Mouse (Mus musculus): ENCODE results near the gene Gphn.

Gene Gphn

DNA sequence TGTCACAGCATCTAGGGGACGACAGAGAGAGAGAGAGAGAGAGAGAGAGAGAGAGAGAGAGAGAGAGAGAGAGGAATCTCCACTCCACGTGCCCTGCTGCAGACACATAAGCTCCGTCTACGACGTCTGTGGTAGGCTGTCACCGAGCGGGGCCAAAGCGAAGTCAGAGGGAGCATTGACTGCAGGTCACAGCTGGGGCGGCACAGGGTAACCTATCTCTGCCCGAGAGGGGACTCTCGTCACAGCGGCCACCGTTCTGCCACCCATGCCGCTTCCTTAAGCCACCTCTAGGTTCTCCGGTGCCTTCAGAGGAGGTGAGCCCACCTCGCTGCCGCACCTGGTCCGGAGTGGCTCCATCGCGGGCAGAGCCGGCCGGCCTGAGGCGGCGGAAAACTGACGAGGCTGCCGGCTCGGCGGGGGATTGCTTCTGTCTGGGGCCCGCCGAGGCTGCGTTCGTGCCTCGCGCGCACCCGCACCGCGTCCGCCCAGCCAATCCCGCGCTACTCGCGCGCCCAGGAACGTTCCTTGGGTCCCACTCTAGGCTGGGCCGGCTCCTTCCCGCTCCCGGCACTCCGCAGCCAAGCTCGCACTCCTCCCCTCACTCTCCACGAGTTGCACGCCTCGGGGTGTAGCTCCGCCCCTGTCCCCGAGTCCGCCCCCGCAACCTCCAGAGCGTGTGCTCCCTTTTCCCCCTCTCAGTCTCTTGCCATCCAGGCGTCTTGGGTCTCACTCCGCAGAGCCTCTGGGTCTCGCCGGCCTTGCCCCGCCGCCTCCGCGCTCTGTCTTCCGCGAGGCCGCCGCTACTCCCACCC is at the start of gene Gphn:
Gene Gphn (plus strand): TSS at position 673 of the 812 bp plus-strand sequence.
- peak; percentile 89 to 96 for DNase-seq

- no peak for DNase-seq
Observed at GRCm38 (mm10) chr12:78181452-78181851, 44.7 kb upstream of the Gphn start.

DNA sequence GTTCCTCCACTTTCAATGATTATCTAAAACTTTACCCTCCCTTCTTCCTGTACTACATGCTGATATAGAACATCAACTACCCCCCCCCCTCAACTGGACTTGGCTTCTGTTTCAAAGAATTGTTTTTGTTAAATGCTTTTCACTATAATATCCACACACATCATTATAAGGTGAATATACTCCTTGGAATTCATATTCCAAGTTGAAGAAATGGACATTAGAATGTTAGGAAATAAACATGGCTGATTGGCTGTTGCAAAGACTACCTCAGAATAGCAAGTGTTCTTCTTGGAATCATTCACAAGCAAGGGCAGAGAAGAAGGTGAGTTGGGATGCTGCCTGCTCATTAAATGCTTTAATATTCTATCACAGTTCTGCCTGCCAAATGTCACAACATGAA is 32.2 kb upstream of the Gphn start, which contains the start of gene Gm6657:
Gene Gm6657 (plus strand): TSS at position 301 of the 400 bp plus-strand sequence.
- DNase-seq, result no peak

GRCm38 (mm10) chr12:78195368-78195767 is 30.8 kb upstream of the Gphn start:
- no peak for DNase-seq

DNA sequence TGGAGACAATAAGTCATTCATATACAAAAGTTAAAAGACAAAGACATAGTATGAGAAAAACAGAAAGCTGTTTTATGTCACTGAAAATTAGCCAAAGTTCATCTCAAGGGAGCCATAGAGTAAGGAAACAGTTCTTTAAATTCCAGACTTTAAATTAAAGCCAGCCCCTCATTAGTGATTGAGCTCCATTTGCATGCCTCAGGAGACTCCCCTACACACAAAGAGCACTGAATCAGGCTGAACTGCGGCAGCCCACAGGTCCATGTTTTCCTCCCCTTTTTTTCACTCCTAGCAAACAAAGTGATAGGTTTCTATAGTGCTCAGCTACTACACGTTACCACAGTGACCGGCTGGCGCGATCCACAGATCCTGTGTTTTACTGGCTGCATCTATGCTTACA is 22.5 kb upstream of the Gphn start:
- DNase-seq, result no peak

DNA sequence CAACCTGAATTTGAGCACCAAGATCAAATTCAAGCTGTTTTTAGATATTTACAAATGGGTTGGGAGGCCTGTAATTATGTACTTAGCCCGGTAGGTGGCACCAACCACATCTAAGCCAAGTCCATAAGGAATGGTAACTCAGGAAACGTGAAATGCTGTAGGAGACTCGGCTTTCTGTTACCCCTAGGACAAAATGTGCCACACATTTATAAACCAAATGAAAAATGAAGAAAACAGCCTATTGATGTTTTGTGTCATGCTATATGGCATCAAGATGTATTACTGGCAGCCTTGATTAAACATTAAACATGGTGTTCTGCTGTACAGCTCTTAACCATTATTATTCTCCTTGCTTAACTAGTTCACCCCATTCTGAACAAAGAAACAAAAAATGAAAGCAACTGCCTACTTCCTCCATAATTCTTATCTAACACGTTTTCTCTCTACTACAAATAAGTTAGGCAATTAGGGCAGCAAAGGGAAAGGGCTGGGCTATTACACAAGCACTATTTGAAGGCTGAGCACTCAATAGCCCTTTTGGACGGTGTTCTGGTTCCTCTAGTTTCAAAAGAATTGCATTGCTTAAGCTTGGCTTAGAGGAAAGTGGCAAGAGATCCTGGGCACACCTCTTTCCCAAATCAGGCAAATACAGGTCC is 20.1 kb upstream of the Gphn start:
- DNase-seq, result peak; percentile 46 to 48

GRCm38 (mm10) chr12:78206571-78206960 is 19.6 kb upstream of the Gphn start:
- DNase-seq, result no peak

- DNase-seq, result no peak
Observed at GRCm38 (mm10) chr12:78209856-78210255, 16.3 kb upstream of the Gphn start.

GRCm38 (mm10) chr12:78215490-78215889 is 10.7 kb upstream of the Gphn start:
- DNase-seq, result no peak

DNA sequence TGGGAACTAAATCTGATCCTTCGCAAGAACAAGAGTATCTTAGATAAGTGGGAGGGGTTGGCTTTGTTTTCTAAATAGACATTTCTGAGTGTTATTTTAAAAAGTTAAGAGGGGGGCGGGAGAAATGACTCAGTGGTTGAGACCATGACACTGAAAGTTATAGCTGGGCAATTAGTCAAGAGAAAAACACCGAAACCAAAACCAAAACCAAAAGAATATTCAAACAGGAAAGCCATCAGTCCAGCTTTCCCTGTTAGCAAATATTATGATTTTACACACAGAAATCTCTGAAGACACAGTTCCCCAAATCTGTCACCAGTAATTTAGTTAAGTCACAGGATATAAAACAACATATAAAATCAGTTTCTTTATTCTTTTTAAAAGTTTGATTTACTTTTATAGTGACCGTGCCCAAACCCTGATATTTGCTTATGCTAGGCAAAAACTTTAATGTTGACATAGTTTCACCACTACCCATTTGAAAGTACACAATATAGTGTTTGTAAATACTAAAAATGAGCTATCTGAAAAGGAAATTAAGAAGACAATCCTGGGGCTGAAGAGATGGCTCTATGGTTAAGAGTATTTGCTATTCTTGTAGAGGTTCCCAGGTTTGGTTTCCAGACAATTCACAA is 6.9 kb upstream of the Gphn start:
- no peak for DNase-seq

DNA sequence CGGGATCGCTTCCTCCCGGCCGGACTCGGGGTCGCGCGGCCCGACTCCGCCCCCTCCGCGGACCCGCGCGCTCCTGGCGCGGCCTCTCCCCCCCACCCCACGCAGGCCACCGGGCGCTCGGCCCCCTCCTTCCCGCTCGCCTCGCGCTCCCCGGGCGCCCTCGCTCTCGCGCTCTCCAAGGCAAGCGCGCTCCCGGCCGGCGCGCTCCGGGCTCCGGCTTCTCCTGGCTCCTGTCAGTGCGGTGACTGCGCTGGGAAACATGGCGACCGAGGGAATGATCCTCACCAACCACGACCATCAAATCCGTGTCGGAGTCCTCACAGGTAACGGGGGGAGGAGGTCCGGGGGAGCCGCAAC is 318 bp downstream of the Gphn start:
- DNase-seq, result peak; percentile 80 to 94

DNA sequence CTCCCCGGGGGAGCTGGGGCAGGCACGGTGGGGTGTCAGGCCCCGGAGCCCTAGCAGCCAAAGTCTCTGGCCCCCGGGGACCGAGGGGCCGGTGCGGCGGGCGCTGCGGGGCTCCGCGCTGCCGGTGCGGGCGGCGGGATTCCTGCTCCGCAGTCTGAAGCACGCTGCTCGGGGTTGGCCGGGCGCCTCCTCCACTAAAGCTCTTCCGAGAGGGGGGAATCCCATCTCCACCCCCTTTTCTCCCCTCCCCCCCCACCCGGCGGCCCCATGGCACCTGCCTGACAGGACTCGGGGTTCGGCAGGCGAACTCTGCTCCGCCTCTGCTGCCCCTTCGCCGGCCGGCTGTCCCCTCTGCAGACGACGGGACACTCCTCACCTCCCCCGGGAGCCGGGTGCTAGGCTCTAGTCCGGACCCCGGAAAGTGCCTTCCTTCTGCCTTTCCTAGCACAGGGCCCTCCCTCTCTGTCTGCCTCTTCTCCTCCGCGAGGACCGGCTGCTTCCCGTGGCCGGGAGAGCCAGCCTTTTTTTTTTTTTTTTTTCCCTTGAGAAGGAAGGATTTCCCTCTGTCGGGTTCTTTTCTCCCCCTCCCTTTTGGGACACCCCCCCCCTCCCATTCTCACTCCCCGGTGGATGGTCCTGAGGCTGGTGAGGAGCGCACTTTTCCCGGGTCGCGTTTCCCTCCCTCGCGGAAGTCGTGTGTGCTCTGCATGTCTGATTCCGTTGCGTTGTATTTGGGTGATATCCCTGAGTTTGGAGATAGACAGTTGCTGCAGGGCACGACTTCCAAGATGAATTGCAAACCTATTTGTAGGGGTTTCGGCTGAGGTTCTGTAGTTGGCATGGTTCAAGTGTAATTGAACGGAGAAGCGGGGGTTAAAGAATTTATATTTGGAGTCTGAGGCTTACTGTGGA is 1.1 kb downstream of the Gphn start:
- peak; percentile 44 to 75 for DNase-seq

DNA sequence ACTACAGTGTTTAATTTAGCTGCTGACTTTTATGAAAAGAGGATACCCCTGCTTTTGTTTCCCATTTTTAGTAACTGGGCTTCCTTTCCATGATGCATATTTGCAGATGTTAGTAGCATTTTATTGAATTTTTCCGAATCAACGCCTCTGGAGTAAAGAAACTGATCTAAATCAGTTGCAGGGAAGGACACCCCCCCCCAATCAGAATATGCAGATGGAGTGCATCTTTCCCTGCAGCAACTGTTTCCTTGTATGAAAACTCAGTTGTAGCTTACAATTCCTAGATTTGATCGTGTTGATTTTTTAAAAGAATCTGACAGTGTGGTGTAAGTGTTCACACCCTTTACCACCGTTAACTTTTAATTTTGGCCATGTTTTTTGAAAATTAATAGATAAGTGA is 2.0 kb downstream of the Gphn start:
- no peak for DNase-seq

DNA sequence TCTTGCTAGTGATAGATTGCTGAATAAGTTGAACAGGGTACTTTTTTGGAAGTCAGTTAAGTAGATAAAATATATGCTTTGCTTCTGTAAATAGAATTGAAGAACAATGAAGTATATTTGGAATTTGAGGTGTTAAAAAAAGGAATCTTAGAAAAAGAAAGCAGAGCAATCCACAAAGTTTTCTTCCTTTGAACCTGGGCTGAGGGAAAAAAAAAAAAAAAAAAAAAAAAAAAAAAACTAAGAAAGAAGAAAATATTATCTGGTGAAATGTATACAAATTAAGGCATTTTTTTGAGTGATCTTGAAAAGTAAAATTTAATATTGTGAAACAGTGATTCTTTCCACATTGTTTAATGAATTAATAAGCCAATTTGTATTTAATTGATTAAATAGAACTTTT is 6.4 kb downstream of the Gphn start:
- no peak for DNase-seq

- no peak for DNase-seq
Observed at GRCm38 (mm10) chr12:78248366-78248765, 22.2 kb downstream of the Gphn start.

DNA sequence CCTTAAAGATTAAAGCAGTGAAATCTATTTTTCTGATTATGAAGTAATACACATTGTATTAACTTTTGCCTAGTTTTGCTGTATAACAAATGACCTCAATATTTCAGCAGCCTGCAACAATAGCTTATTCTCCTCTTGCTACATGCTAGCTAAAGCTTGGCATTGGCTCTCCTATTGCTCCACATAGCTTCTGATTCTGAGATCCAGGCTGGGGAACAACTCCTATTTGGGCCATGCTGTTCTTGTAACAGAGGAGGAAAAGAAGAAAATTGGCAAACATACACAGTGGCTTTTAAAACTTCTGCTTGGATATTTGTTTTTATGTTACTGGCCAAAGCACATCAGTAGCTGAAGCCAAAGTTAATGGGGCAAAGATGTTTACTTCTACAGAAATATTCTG is 23.0 kb downstream of the Gphn start:
- no peak for DNase-seq

- DNase-seq, result no peak
Observed at GRCm38 (mm10) chr12:78277386-78277785, 51.2 kb downstream of the Gphn start.

DNA sequence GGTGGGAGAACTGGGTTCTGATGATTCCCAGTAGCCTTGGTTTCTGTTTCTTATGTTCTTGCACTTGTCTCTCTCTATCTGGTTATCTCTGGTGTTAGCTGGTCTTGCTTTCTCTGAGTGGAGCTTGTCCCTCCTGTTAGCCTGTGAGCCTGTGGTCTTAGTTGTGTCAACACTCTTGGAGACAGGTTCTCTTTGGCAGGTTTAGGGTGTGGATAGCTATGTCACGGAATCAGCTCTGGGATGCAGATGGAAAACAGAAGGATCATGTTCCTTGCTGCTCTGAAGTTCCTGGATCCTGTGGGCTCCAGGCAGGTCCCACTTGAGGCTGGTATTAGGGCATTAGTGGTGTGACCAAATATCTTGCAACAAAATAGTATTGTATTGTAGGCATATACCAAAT is 64.2 kb downstream of the Gphn start:
- DNase-seq, result no peak

DNA sequence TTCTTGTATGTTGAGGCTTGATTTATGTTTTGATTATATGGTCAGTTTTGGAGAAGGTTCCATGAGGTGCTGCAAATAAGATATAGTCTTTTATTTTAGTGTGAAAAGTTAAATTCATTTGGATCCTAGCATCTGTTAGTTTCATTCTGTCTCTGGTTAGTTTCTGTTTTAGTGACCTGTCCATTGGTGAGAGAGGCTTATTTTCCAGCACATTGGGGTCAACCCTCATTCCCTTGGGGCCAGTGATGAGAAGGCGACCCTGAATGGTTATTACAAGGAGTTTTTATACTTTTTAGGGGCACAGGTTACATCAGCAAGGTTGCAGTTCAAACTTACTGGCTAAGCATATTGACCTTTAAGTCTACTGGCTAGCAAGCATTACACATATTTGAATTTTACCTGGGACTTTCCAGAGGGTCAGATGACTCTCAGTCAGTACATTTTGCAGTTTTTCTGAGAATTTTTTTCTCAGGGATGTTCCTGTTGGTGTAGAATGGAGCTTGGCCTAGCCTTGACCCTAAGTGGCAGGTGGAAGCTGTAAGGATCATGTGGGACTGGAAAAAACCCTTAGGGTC is 72.7 kb downstream of the Gphn start:
- no peak for DNase-seq

DNA sequence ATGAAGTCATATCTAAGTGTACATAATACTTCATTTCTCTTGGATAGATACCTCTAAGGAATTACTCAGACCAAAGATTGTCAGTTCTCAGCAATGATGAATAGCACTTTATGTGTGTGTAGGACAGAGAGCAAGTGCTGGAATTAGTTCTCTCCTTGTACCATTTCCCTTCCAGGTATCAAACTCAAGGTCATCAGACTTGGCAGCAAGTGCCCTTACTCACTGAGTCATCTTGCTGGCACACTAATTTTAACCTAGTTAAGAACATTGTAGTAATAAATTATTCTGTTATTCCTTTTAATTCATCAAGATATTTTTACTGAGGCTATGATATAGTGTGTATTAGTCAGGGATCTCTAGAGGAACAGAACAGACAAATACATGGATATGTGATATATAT is 88.9 kb downstream of the Gphn start:
- DNase-seq, result no peak

DNA sequence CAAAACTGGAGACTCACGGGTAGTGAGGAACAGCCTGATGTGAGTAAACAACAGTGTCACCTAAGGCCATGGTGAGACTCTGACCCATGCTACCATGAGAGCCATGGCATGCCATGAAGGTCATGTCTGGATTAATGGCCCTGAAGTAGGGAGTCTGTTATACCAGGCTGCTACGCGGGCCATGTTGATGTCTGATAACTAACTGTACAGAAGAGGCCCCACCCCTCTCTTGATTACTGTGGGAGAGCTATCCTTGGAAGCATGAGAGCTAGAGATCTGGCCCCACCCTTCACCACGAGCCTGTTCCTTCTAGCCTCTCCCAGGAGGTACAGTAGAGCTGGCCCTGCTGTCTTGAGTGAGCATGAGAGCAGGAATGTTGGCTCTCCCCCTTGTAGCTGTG is 101.8 kb downstream of the Gphn start:
- DNase-seq, result no peak

GRCm38 (mm10) chr12:78332107-78332506 is 105.9 kb downstream of the Gphn start:
- peak; percentile 58 to 79 for DNase-seq

DNA sequence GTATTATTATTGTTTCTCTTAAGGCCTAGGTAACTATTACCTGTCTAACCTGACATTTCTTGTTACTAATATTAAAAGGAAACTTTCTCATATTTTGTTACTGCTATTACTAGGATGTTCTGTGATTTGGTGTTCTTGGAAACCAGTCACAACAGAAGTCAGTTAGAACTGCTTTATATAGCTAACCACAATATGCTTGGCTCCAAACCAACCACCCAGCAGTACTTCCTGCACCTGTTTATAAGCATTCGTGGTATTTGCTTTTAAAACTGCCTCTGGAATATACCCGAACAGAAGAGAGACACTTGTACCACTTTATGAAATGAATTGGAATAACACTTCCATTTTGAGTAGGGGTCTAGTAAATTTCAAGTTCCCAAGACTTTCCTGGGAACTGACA is 130.3 kb downstream of the Gphn start:
- DNase-seq, result no peak

Data from kidney, postnatal 25 days (tissue).